Mouse (Mus musculus) lung, adult 18-20 months (tissue): Measurements from ENCODE around the gene Cdr2.
"Not testable (repeated sequence)": the region's sequence is repeated elsewhere in the genome, so short reads cannot be mapped to it uniquely, and the experiment has no call there.

Experiments
- DNase-seq, 2 experiments: peaks; one replicate each; pipeline ENCODE4 v3.0.0; 2022; ENCODE audit warnings: mixed read lengths in 2 of 2

The Cdr2 gene

DNA sequence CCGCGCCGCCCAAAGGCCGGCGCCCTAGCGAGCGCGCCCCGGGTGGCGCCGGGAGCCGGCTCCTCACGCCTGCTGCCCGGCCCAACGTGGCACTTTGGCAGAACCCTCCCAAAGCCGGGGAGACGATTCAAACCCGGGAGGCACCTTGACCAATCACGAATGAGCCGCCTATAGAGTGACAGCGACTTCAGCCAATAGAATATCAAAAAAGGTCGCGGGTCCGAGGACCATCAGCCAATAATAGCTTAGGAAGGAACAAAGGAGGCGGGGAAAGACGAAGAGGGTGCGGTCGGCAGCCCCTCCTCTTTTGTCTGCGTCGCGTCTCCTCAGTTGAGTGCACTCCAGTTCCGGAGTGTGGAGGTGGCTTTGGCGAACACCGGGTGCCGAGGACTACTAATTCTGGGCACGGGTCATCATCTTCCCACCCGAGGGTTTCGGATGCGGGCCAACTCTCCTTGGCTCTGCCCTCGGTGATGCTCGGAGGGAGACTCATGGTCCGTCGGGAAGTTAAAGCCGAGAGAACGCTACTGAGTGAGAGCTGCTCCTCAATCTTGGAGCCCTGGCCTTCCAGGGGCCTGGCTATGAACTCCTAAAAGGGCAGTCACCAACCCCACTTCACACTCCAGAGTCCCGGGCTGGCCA, at the start of gene Cdr2, which contains the start of gene Mfsd13b:
Cdr2 (minus strand) TSS at position 113 of the 642 bp plus-strand sequence.
Mfsd13b (plus strand) TSS at position 310 of the 642 bp plus-strand sequence.
- DNase-seq = peak; percentile 97 to 98

DNA sequence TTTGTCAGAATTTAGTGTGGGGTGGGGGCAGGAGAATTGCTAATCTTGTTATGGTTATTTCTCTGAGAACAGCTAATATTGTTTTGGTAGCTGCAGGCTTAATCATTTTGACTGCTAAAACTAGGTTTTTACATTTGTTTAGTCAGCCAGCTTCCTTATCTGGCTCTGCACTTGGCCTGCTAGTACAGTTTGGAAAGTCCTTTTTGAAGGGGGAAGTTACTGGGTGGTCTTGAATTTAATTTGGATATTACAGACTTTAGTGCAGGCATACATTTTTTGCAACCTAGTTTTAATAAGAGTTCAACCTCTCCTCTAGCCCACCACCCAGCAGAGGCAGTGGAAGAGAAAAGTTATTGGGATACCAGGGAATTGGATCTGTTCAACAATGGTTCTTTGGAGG, 47.8 kb upstream of the Cdr2 start:
- not testable (repeated sequence) for DNase-seq

DNA sequence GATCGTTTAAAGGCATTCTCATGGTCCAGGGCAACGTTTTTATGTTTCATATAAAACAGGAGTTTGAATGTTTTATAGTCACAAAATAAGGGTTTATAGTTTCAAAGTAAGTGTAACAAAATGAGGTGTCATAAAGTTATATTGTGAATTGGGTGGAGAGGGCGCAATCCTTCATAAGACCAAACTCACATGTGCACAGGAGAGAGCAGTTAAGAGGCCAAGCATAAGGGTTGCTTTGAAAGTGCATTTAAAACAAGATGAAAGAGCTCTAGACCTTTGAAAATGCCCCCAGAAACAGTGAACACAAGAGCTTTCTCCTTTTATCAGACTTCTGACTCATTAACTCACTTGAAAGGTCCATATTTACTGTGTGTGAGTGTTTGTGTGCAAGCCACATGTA, 44.2 kb upstream of the Cdr2 start:
- no peak for DNase-seq

- no peak for DNase-seq
Observed at GRCm38 (mm10) chr7:121025221-121026008, 43.3 kb upstream of the Cdr2 start.

DNA sequence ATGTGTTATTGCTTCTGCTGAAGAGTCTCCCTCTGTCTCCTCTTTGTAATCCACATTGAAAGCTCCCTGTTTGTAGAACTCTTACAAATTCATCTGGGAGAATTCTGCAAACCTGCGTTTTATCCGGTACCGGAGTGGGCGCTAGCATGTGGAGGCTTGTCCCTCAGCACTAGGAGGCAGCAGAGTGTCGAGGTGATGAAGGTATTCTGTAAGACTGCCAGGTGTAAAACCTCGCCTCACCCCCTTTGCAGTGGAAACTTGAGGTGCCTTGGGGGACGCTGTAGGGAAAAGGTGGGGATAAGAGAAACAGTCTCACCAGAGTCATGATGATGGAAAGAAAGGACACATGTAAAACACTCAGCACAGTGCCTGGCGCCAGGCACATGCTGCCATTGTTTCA, 38.2 kb upstream of the Cdr2 start:
- DNase-seq = peak; percentile 15 to 35

DNA sequence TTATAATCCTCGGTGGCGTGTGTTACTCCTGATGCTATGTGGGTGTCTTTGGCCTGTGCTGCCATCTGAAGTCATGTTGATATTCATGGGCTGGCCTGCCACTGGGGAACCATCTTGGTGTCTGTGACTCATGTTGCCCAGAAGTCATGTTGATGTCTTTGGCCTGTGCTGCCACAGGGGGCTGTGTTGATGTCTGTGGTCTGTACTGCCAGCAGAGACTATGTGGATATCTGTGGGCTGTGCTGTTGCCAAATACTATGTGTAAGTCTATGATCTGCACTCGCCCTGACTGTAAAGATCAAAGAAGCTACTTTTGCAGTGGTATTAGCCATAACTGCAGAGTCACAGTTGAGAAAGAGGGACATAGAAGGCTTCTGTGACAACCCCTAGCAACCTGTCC, 36.7 kb upstream of the Cdr2 start:
- DNase-seq = no peak

GRCm38 (mm10) chr7:121014486-121014885, 32.4 kb upstream of the Cdr2 start:
- DNase-seq = no peak

GRCm38 (mm10) chr7:121011794-121012689, 29.9 kb upstream of the Cdr2 start:
- no peak for DNase-seq

DNA sequence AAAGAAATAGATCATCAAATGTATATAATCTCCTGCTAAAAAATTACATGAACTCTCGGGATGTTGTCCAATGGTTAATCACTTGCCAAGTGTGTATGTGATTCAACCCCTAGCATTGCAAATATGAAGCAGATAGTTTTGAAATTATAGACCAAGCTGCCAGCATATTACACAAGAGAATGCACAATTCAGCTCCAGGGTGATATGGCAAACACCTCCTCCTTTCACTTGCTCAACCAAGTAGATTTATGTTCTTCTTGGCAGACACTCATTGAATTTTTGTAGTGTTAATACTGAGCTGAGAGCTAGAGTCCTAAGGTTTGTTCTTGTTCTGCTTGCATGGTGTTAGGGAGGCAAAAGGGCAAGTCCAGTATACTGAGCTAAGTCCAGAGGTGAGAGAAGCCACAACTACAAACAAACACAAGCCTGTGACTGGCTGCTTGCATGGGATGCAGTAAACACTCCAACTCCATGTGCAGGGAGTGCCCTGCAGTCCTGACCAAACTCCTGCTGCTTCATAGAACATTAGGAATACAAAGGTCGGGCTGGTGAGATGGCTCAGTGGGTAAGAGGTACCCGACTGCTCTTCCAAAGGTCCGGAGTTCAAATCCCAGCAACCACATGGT, 21.8 kb upstream of the Cdr2 start:
- no peak for DNase-seq

DNA sequence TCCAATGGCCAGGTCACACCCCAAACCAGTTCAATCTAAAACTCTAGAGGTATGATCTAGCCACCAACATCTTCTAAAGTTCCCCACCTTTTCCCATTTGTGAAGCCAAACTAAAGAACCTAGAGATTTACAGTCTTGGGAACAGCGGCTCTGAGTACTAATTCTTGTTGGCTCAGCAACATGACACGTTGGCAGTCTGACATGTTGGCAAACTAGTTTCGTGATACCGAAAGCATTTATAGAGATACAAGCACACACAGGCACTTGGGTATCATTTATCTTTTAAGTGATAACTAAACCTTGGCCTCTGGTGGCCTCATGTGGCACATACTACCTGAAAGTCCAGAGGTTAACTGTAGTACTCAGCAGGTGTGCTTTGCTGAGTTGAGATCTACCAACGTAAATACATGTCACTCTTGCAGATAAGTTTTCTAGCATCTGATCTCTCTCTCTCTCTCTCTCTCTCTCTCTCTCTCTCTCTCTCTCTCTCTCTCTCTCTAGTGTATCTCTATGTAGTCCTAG, 20.4 kb upstream of the Cdr2 start:
- DNase-seq = no peak

DNA sequence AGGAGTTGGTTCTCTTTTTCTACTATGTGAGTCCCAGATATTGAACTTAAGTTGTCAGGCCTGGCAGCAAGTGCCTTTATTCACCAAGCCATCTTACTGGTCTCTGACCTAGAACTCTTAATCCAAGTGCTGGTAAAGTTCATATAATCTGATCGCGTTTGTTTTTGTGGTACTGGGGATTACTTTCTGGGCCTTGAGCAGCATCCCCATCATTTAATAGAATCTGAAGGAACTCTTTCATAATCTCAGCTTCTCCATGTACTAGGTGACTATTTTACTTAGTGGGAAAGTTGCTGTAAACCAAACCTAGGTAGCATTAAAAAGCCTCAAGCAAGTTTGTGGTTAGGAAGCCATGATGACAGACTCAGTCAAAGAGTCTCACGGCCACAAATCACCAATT, 19.8 kb upstream of the Cdr2 start:
- DNase-seq = no peak

DNA sequence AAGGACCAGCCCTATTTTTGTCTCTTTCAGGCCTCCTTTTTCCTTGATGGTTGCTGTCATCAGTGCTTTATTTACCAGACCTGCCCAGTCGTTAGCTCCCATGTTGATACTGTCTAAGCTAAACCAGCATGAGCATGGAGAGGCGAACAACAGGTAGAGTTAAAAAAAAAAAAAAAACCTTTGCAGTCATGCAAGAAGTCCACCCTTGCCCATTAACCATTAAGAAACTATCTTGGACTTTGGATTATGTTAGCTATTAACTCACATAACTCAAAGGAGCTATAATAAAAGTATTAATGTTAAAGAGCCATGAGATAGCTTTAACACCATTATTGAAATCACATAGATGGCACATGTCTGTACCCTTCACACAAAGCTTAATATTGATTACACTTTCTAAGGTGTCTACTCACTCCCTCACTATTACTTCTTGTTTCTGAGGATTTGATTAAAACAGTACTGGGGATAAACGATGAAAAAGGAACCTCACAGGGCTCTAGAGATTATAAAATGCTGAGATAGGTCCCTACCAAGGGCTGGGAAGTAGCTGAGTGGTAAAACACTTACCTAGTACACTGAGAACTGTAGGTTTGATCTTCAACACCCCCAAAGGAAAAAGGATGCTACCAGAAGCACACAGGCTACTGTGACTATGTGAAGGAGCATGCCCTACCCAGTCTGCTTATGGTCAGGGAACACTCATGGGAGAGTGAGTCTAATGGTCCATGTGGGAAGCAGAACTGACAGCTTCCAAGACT, 18.1 kb upstream of the Cdr2 start:
- DNase-seq = no peak

GRCm38 (mm10) chr7:120999021-120999530, 17.0 kb upstream of the Cdr2 start:
- DNase-seq = no peak

GRCm38 (mm10) chr7:120991191-120991590, 9.1 kb upstream of the Cdr2 start:
- no peak for DNase-seq

- no peak for DNase-seq
Observed at GRCm38 (mm10) chr7:120982968-120983367, 856 bp upstream of the Cdr2 start.

DNA sequence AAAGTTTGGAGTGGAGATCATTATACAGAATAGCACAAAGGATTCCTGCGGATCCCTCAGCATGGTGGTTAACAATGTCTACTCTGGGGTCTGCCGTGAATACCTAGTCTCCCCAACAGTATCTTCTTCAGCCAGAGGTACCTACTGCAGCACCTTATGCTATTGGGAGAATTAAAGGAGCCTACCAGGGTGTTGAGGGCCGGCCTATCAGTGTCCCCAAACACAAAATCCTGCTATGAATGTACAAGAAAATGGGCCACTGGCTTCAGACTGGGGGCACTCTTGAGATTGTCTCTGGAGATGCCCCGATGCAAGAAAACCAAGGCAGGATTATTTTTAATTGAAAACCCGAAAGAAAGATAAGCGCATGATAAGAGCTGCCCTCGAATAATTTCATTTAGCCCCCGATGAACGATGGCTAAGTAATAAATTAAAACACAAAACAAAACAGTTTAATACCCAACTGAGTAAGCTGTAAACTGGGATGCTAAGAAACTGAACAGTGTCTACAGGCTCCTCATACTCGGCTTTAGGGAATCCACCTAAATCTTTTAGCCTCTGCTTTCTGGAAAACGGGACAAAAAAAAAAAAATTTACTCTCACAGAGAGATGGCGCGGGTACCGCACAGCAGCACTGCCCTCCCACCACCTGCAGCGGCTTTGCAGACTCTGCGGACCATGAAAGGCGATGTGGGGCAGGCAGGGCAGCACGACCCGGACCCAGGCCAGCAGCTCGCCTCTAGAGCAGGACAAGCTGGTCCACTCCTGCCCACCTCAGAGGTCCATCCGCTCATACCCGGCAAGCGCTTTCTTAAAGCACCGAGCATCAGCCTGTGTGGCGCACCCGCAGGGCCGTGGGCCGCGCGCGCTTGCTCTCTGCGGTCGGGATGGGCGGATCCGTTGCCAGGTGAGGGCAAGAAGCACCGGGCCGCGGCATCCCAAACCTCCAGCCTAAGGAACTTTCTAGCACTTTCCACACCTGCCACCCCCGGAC, 884 bp downstream of the Cdr2 start:
- DNase-seq = peak; percentile 43 to 47

GRCm38 (mm10) chr7:120980041-120980440, 2.1 kb downstream of the Cdr2 start:
- no peak for DNase-seq

GRCm38 (mm10) chr7:120977063-120977462, 5.0 kb downstream of the Cdr2 start:
- peak; percentile 35 to 64 for DNase-seq

- no peak for DNase-seq
Observed at GRCm38 (mm10) chr7:120974001-120974400, 8.1 kb downstream of the Cdr2 start.

GRCm38 (mm10) chr7:120972471-120972870, 9.6 kb downstream of the Cdr2 start:
- not testable (repeated sequence) for DNase-seq
